Mouse (Mus musculus): ENCODE measurements at regions not wholly inside any gene's neighbourhood (a gene's known extent, or its start where the extent isn't known, plus 50 kb on each side); places are given as distances from the start of the nearest gene placed in this dataset.

- no peak for DNase-seq (ENCODE audit: extremely low read depth, low read depth, low spot score)
These were observed 282.5 kb upstream of the Gjb5 start for GRCm38 (mm10) chr4:127640251-127641085.

GRCm38 (mm10) chr4:127639765-127640164 is 281.8 kb upstream of the Gjb5 start:
- DNase-seq (ENCODE audit: extremely low read depth, low read depth, low spot score), result no peak

GRCm38 (mm10) chr4:127636934-127637333 is 279.0 kb upstream of the Gjb5 start:
- DNase-seq (ENCODE audit: extremely low read depth, low read depth, low spot score), result no peak

GRCm38 (mm10) chr4:127635262-127635661 is 277.3 kb upstream of the Gjb5 start:
- DNase-seq (ENCODE audit: extremely low read depth, low read depth, low spot score), result no peak

GRCm38 (mm10) chr4:127619870-127620269 is 261.9 kb upstream of the Gjb5 start:
- no peak for DNase-seq (ENCODE audit: extremely low read depth, low read depth, low spot score)

- no peak for DNase-seq (ENCODE audit: extremely low read depth, low read depth, low spot score)
These were observed 254.8 kb upstream of the Gjb5 start for GRCm38 (mm10) chr4:127612761-127613160.

- DNase-seq (ENCODE audit: extremely low read depth, low read depth, low spot score), result no peak
These were observed 242.9 kb upstream of the Gjb5 start for GRCm38 (mm10) chr4:127600919-127601318.

- no peak for DNase-seq (ENCODE audit: extremely low read depth, low read depth, low spot score)
These were observed 240.6 kb upstream of the Gjb5 start for GRCm38 (mm10) chr4:127598610-127599009.

GRCm38 (mm10) chr4:127594081-127594480 is 236.1 kb upstream of the Gjb5 start:
- no peak for DNase-seq (ENCODE audit: extremely low read depth, low read depth, low spot score)

- no peak for DNase-seq (ENCODE audit: extremely low read depth, low read depth, low spot score)
These were observed 233.6 kb upstream of the Gjb5 start for GRCm38 (mm10) chr4:127591540-127591939.

GRCm38 (mm10) chr4:127586822-127587221 is 228.8 kb upstream of the Gjb5 start:
- no peak for DNase-seq (ENCODE audit: extremely low read depth, low read depth, low spot score)

- DNase-seq (ENCODE audit: extremely low read depth, low read depth, low spot score), result no peak
These were observed 218.5 kb upstream of the Gjb5 start for GRCm38 (mm10) chr4:127576521-127576920.

GRCm38 (mm10) chr4:127562602-127563001 is 204.6 kb upstream of the Gjb5 start:
- no peak for DNase-seq (ENCODE audit: extremely low read depth, low read depth, low spot score)

- no peak for DNase-seq (ENCODE audit: extremely low read depth, low read depth, low spot score)
These were observed 200.6 kb upstream of the Gjb5 start for GRCm38 (mm10) chr4:127558572-127558971.

GRCm38 (mm10) chr4:127552456-127553225 is 194.7 kb upstream of the Gjb5 start:
- DNase-seq (ENCODE audit: extremely low read depth, low read depth, low spot score), result no peak

- DNase-seq (ENCODE audit: extremely low read depth, low read depth, low spot score), result no peak
These were observed 191.6 kb upstream of the Gjb5 start for GRCm38 (mm10) chr4:127549581-127549980.

- no peak for DNase-seq (ENCODE audit: extremely low read depth, low read depth, low spot score)
These were observed 191.0 kb upstream of the Gjb5 start for GRCm38 (mm10) chr4:127549018-127549417.

GRCm38 (mm10) chr4:127545106-127545505 is 187.1 kb upstream of the Gjb5 start:
- DNase-seq (ENCODE audit: extremely low read depth, low read depth, low spot score), result no peak

- no peak for DNase-seq (ENCODE audit: extremely low read depth, low read depth, low spot score)
These were observed 185.3 kb upstream of the Gjb5 start for GRCm38 (mm10) chr4:127543276-127543675.

GRCm38 (mm10) chr4:127542771-127543170 is 184.8 kb upstream of the Gjb5 start:
- no peak for DNase-seq (ENCODE audit: extremely low read depth, low read depth, low spot score)

GRCm38 (mm10) chr4:127536952-127537351 is 179.0 kb upstream of the Gjb5 start:
- DNase-seq (ENCODE audit: extremely low read depth, low read depth, low spot score), result no peak

- DNase-seq (ENCODE audit: extremely low read depth, low read depth, low spot score), result no peak
These were observed 177.6 kb upstream of the Gjb5 start for GRCm38 (mm10) chr4:127535630-127536029.

All from fat pad, adult 2 months (tissue).